Mouse (Mus musculus) cerebellum, postnatal 36 days (tissue): ENCODE data around the gene Fam20a.

Experiments
- DNase-seq, 2 experiments: peaks; one replicate each; pipeline ENCODE4 v3.0.0; 2021 to 2022; ENCODE audit warnings: mixed read lengths in 2 of 2

The Fam20a gene

GRCm38 (mm10) chr11:109715311-109715781 is 6.7 kb downstream of the Fam20a start:
- DNase-seq: no peak

GRCm38 (mm10) chr11:109714341-109715247 is 7.5 kb downstream of the Fam20a start:
- peak; percentile 9 to 13 for DNase-seq

GRCm38 (mm10) chr11:109709501-109709900 is 12.6 kb downstream of the Fam20a start:
- DNase-seq: no peak

GRCm38 (mm10) chr11:109708786-109709185 is 13.3 kb downstream of the Fam20a start:
- DNase-seq: no peak

GRCm38 (mm10) chr11:109707442-109707841 is 14.6 kb downstream of the Fam20a start:
- no peak for DNase-seq

GRCm38 (mm10) chr11:109706586-109706985 is 15.5 kb downstream of the Fam20a start:
- no peak for DNase-seq

GRCm38 (mm10) chr11:109706055-109706412 is 16.0 kb downstream of the Fam20a start:
- DNase-seq: no peak

- no peak for DNase-seq
Measured at GRCm38 (mm10) chr11:109705336-109706054, 16.6 kb downstream of the Fam20a start.

- no peak for DNase-seq
Measured at GRCm38 (mm10) chr11:109704311-109705205, 17.5 kb downstream of the Fam20a start.

- no peak for DNase-seq
Measured at GRCm38 (mm10) chr11:109703845-109704244, 18.2 kb downstream of the Fam20a start.

- DNase-seq: no peak
Measured at GRCm38 (mm10) chr11:109702031-109702815, 19.9 kb downstream of the Fam20a start.

- DNase-seq: no peak
Measured at GRCm38 (mm10) chr11:109700761-109701160, 21.3 kb downstream of the Fam20a start.

GRCm38 (mm10) chr11:109699784-109700183 is 22.3 kb downstream of the Fam20a start:
- DNase-seq: no peak

GRCm38 (mm10) chr11:109698740-109699139 is 23.3 kb downstream of the Fam20a start:
- no peak for DNase-seq

GRCm38 (mm10) chr11:109697089-109697643 is 24.9 kb downstream of the Fam20a start:
- no peak for DNase-seq

GRCm38 (mm10) chr11:109696519-109696918 is 25.6 kb downstream of the Fam20a start:
- no peak for DNase-seq

GRCm38 (mm10) chr11:109692737-109693136 is 29.3 kb downstream of the Fam20a start:
- DNase-seq: no peak

GRCm38 (mm10) chr11:109689539-109689938 is 32.5 kb downstream of the Fam20a start:
- DNase-seq: no peak

GRCm38 (mm10) chr11:109682221-109682620 is 39.9 kb downstream of the Fam20a start:
- DNase-seq: no peak

GRCm38 (mm10) chr11:109681556-109681955 is 40.5 kb downstream of the Fam20a start:
- DNase-seq: no peak

GRCm38 (mm10) chr11:109680934-109681333 is 41.1 kb downstream of the Fam20a start:
- DNase-seq: no peak

GRCm38 (mm10) chr11:109678291-109678690 is 43.8 kb downstream of the Fam20a start:
- DNase-seq: no peak
